Mouse (Mus musculus): Measurements from ENCODE around the gene Mast4. TPM values are rescaled to one million over a fixed set of nuclear protein-coding genes. Genes with fewer than 3 reads are reported as not detected.

The Mast4 gene
- total and polyA plus RNA-seq, 3 experiments, result 0.99 to 7.4 (median 6.1) TPM

GRCm38 (mm10) chr13:103056451-103056850, 277.8 kb downstream of the Mast4 start:
- H3K27ac ChIP-seq (ENCODE audit: insufficient read depth, low read depth), result no peak overlapping the region
- no peaks in the 10 kb centered on the region for H3K9me3 ChIP-seq (replicated peaks; ENCODE audit: low read length)
- dilution Hi-C loops (cut with MboI; ENCODE audit: extremely low pct_ligation_motif_present, extremely low pct_unique_long_range_greater_than_20kb, low sequenced_read_pairs), result no loop called here
- H3K4me3 ChIP-seq (replicated peaks in 1 of 3; ENCODE audit: low read depth in 2 of 3, low read length in 2 of 3, poor library complexity in 1 of 3), result no peak overlapping the region
- no peak overlapping the region for H3K9ac ChIP-seq (ENCODE audit: insufficient read depth, low read depth)
- no peaks in the 10 kb centered on the region for H3K79me2 ChIP-seq (replicated peaks; ENCODE audit: control insufficient read depth, extremely low read depth, insufficient read depth, poor library complexity, severe bottlenecking)
- in situ Hi-C loops (cut with MboI; ENCODE audit: low pct_ligation_motif_present, low pct_unique_long_range_greater_than_20kb, low sequenced_read_pairs), result no loop called here
- TF ChIP-seq MAFK (IDR thresholded peaks at IDR 0.05; ENCODE audit: insufficient replicate concordance, low read length), result no peak
- no peak for TF ChIP-seq SMC3 (IDR thresholded peaks at IDR 0.05; ENCODE audit: low read depth, low read length)
- no peak for TF ChIP-seq JUND (conservative IDR thresholded peaks at IDR 0.05; ENCODE audit: low read depth, low read length)
- TF ChIP-seq MAZ (IDR thresholded peaks at IDR 0.05; ENCODE audit: low read depth, low read length), result no peak
- no peak for TF ChIP-seq JUN (IDR thresholded peaks at IDR 0.05; ENCODE audit: insufficient read depth, low read depth, low read length)
- no peak for TF ChIP-seq ZKSCAN1 (IDR thresholded peaks at IDR 0.05; ENCODE audit: borderline replicate concordance, low read depth, low read length)
- no peak for TF ChIP-seq ZNF384 (IDR thresholded peaks at IDR 0.05; ENCODE audit: low read depth, low read length)
- no peak for TF ChIP-seq CHD1 (IDR thresholded peaks at IDR 0.05; ENCODE audit: low read depth, low read length)
- TF ChIP-seq ZC3H11A (IDR thresholded peaks at IDR 0.05; ENCODE audit: low read depth, low read length), result no peak
- no peak for TF ChIP-seq ETS1 (conservative IDR thresholded peaks at IDR 0.05; ENCODE audit: low read depth, low read length)
- TF ChIP-seq USF1 (IDR thresholded peaks at IDR 0.05; ENCODE audit: low read depth, low read length), result no peak
- TF ChIP-seq EP300 (IDR thresholded peaks at IDR 0.05; ENCODE audit: low read length), result no peak
- no peaks in the 10 kb centered on the region for H3K27me3 ChIP-seq (replicated peaks)
- no peak overlapping the region for H3K4me2 ChIP-seq (ENCODE audit: insufficient read depth, low read depth, poor library complexity, severe bottlenecking)
- DNase-seq (ENCODE audit: extremely low read depth), result no peak
- peaks cover 0 to 1% of the 10 kb centered on the region in 2 experiments; a peak in 1 of 4 replicates for H3K4me1 ChIP-seq (ENCODE audit: control insufficient read depth in 1 of 2, insufficient read depth in 2 of 2)
- H3K36me3 ChIP-seq (replicated peaks in 1 of 2; ENCODE audit: control insufficient read depth in 1 of 2, insufficient read depth in 1 of 2, low read length in 1 of 2), result no peaks in the 10 kb centered on the region

GRCm38 (mm10) chr13:103052661-103053060, 281.6 kb downstream of the Mast4 start:
- in situ Hi-C loops (cut with MboI; ENCODE audit: low pct_ligation_motif_present, low pct_unique_long_range_greater_than_20kb, low sequenced_read_pairs), result no loop called here
- H3K9me3 ChIP-seq (replicated peaks; ENCODE audit: low read length), result no peaks in the 10 kb centered on the region
- TF ChIP-seq CHD1 (IDR thresholded peaks at IDR 0.05; ENCODE audit: low read depth, low read length) (no peak), MAFK (IDR thresholded peaks at IDR 0.05; ENCODE audit: insufficient replicate concordance, low read length) (no peak), MAX (IDR thresholded peaks at IDR 0.05; ENCODE audit: low read length) (no peak), JUND (conservative IDR thresholded peaks at IDR 0.05; ENCODE audit: low read depth, low read length) (no peak), ZMIZ1 (IDR thresholded peaks at IDR 0.05; ENCODE audit: low read depth, low read length) (no peak), USF2 (conservative IDR thresholded peaks at IDR 0.05; ENCODE audit: low read depth, low read length) (no peak), RAD21 (IDR thresholded peaks at IDR 0.05; ENCODE audit: low read depth, low read length) (no peak), JUN (IDR thresholded peaks at IDR 0.05; ENCODE audit: insufficient read depth, low read depth, low read length) (no peak)

More at GRCm38 (mm10) chr13:103052661-103053060, 281.6 kb downstream of the Mast4 start:
- DNase-seq (ENCODE audit: extremely low read depth), result no peak
- Histone ChIP-seq H3K36me3 (replicated peaks in 1 of 2; ENCODE audit: control insufficient read depth in 1 of 2, insufficient read depth in 1 of 2, low read length in 1 of 2) (no peaks in the 10 kb centered on the region), H3K27ac (ENCODE audit: insufficient read depth, low read depth) (no peak overlapping the region), H3K4me1 (ENCODE audit: control insufficient read depth in 1 of 2, insufficient read depth in 2 of 2) (no peaks in the 10 kb centered on the region), H3K79me2 (replicated peaks; ENCODE audit: control insufficient read depth, extremely low read depth, insufficient read depth, poor library complexity, severe bottlenecking) (no peaks in the 10 kb centered on the region), H3K4me3 (replicated peaks in 1 of 3; ENCODE audit: low read depth in 2 of 3, low read length in 2 of 3, poor library complexity in 1 of 3) (no peak overlapping the region), H3K4me2 (ENCODE audit: insufficient read depth, low read depth, poor library complexity, severe bottlenecking) (no peak overlapping the region), H3K9ac (ENCODE audit: insufficient read depth, low read depth) (no peak overlapping the region), H3K27me3 (replicated peaks) (no peaks in the 10 kb centered on the region)
- dilution Hi-C loops (cut with MboI; ENCODE audit: extremely low pct_ligation_motif_present, extremely low pct_unique_long_range_greater_than_20kb, low sequenced_read_pairs), result no loop called here

All from CH12.LX (cell line).